Mouse (Mus musculus) MEL (cell line): Measurements from ENCODE around the gene Tsc22d1. TPM values are rescaled to one million over a fixed set of nuclear protein-coding genes. Genes with fewer than 3 reads are reported as not detected.

Source experiments
- DNase-seq: peaks from one replicate; pipeline ENCODE4 v3.0.0; 2011; ENCODE audit warnings: low read depth, low spot score
- H3K27ac ChIP-seq: 2 replicates; pipeline ENCODE4 v1.5.1; 2012; ENCODE audit warnings: low read depth, mild to moderate bottlenecking, control low read depth, low read length, moderate library complexity; ENCODE audit not compliant: control insufficient read depth
- H3K27me3 ChIP-seq, 2 experiments: fragments of 150-350 bp in 1 of 2; sonication (generic) in 1 of 2; 2 replicates each; pipeline ENCODE4 v1.6.1; 2012; ENCODE audit warnings: low read length in 2 of 2, mild to moderate bottlenecking in 2 of 2, improper control_type of control experiment in 1 of 2, moderate library complexity in 1 of 2; ENCODE audit not compliant: insufficient read depth in 2 of 2, control insufficient read depth in 1 of 2
- H3K36me3 ChIP-seq, 2 experiments: 2 replicates each; pipeline ENCODE4 v1.6.1; 2012 to 2014; ENCODE audit warnings: low read length in 2 of 2, improper control_type of control experiment in 1 of 2, inconsistent platforms in 1 of 2, mild to moderate bottlenecking in 1 of 2; ENCODE audit not compliant: insufficient read depth in 2 of 2, control insufficient read depth in 1 of 2
- H3K4me1 ChIP-seq, 2 experiments: fragments of 150-350 bp in 1 of 2; sonication (generic) in 1 of 2; 2 replicates each; pipeline ENCODE4 v1.6.1; 2012; ENCODE audit warnings: low read length in 2 of 2, improper control_type of control experiment in 1 of 2, mild to moderate bottlenecking in 1 of 2; ENCODE audit not compliant: insufficient read depth in 2 of 2, control insufficient read depth in 1 of 2
- H3K4me3 ChIP-seq, 2 experiments: fragments of 150-350 bp in 1 of 2; sonication (generic) in 1 of 2; 2 replicates each; pipeline ENCODE4 v1.5.1; 2012; ENCODE audit warnings: low read depth in 2 of 2, low read length in 2 of 2, mild to moderate bottlenecking in 2 of 2, moderate library complexity in 2 of 2, control low read depth in 1 of 2, improper control_type of control experiment in 1 of 2; ENCODE audit not compliant: control insufficient read depth in 1 of 2, insufficient read depth in 1 of 2
- H3K79me2 ChIP-seq: 2 replicates; pipeline ENCODE4 v1.6.1; 2012; ENCODE audit warnings: mild to moderate bottlenecking, low read length, moderate library complexity; ENCODE audit not compliant: control insufficient read depth, poor library complexity, insufficient read depth
- H3K9ac ChIP-seq: 2 replicates; pipeline ENCODE4 v1.6.1; 2012; ENCODE audit warnings: low read depth, mild to moderate bottlenecking, control low read depth, low read length, moderate library complexity; ENCODE audit not compliant: control insufficient read depth, poor library complexity, severe bottlenecking
- H3K9me3 ChIP-seq: fragments of 150-350 bp; sonication (generic); replicated peaks from 2 replicates; pipeline ENCODE4 v1.6.1; 2012; ENCODE audit warnings: mild to moderate bottlenecking, low read length, improper control_type of control experiment, moderate library complexity; ENCODE audit not compliant: insufficient read depth
- CHD2 ChIP-seq: IDR thresholded peaks from 2 replicates; pipeline ENCODE4 v1.6.1; 2011; ENCODE audit warnings: low read length, improper control_type of control experiment
- CTCF ChIP-seq, 3 experiments: IDR thresholded peaks in 2 of 3; conservative IDR thresholded peaks in 1 of 3; 2 replicates each; pipeline ENCODE4 v1.5.1; 2011 to 2012; ENCODE audit warnings: low read length in 3 of 3, low read depth in 2 of 3, mild to moderate bottlenecking in 2 of 3, improper control_type of control experiment in 1 of 3, inconsistent platforms in 1 of 3, mixed read lengths in 1 of 3, moderate library complexity in 1 of 3; ENCODE audit not compliant: control insufficient read depth in 1 of 3, insufficient read depth in 1 of 3, poor library complexity in 1 of 3, severe bottlenecking in 1 of 3
- E2F4 ChIP-seq: IDR thresholded peaks from 2 replicates; pipeline ENCODE4 v1.6.1; 2011; ENCODE audit warnings: low read depth, low read length, improper control_type of control experiment, borderline replicate concordance
- EP300 ChIP-seq, 2 experiments: IDR thresholded peaks; 2 replicates each; pipeline ENCODE4 v1.6.1; 2011; ENCODE audit warnings: improper control_type of control experiment in 2 of 2, low read length in 2 of 2, low read depth in 1 of 2, mild to moderate bottlenecking in 1 of 2
- ETS1 ChIP-seq: IDR thresholded peaks from 2 replicates; pipeline ENCODE4 v1.6.1; 2012; ENCODE audit warnings: low read depth, mild to moderate bottlenecking, inconsistent platforms, low read length, improper control_type of control experiment, moderate library complexity
- GABPA ChIP-seq: IDR thresholded peaks from 2 replicates; pipeline ENCODE4 v1.6.1; 2012; ENCODE audit warnings: low read depth, mild to moderate bottlenecking, inconsistent platforms, low read length, improper control_type of control experiment, moderate library complexity
- HCFC1 ChIP-seq: IDR thresholded peaks from 2 replicates; pipeline ENCODE4 v1.6.1; 2012; ENCODE audit warnings: low read depth, mild to moderate bottlenecking, inconsistent platforms, low read length, improper control_type of control experiment, moderate library complexity
- JUND ChIP-seq: IDR thresholded peaks from 2 replicates; pipeline ENCODE4 v1.6.1; 2011; ENCODE audit warnings: low read depth, mild to moderate bottlenecking, improper control_type of control experiment, low read length
- MAX ChIP-seq: IDR thresholded peaks from 2 replicates; pipeline ENCODE4 v1.6.1; 2011; ENCODE audit warnings: low read length, improper control_type of control experiment
- MXI1 ChIP-seq: IDR thresholded peaks from 2 replicates; pipeline ENCODE4 v1.6.1; 2011; ENCODE audit warnings: mild to moderate bottlenecking, low read depth, low read length, improper control_type of control experiment
- POLR2A ChIP-seq, 2 experiments: IDR thresholded peaks; 2 replicates each; pipeline ENCODE4 v1.6.1; 2011 to 2012; ENCODE audit warnings: low read length in 2 of 2, mild to moderate bottlenecking in 2 of 2, control low read depth in 1 of 2, improper control_type of control experiment in 1 of 2, low read depth in 1 of 2, moderate library complexity in 1 of 2; ENCODE audit not compliant: control insufficient read depth in 1 of 2, insufficient read depth in 1 of 2, poor library complexity in 1 of 2
- POLR2AphosphoS2 ChIP-seq: IDR thresholded peaks from 2 replicates; pipeline ENCODE4 v1.6.1; 2011; ENCODE audit warnings: low read length, improper control_type of control experiment
- RAD21 ChIP-seq: IDR thresholded peaks from 2 replicates; pipeline ENCODE4 v1.6.1; 2011; ENCODE audit warnings: mild to moderate bottlenecking, low read depth, low read length, improper control_type of control experiment
- RCOR1 ChIP-seq: IDR thresholded peaks from 2 replicates; pipeline ENCODE4 v1.6.1; 2012; ENCODE audit warnings: low read depth, mild to moderate bottlenecking, inconsistent platforms, low read length, improper control_type of control experiment
- TBP ChIP-seq: IDR thresholded peaks from 2 replicates; pipeline ENCODE4 v1.8.0; 2011; ENCODE audit warnings: low read depth, low read length, improper control_type of control experiment
- TCF12 ChIP-seq: IDR thresholded peaks from 2 replicates; pipeline ENCODE4 v1.6.1; 2014; ENCODE audit warnings: low read depth, mild to moderate bottlenecking, inconsistent platforms, low read length, improper control_type of control experiment, moderate library complexity
- UBTF ChIP-seq: IDR thresholded peaks from 2 replicates; pipeline ENCODE4 v1.6.1; 2012; ENCODE audit warnings: low read depth, mild to moderate bottlenecking, inconsistent platforms, low read length, improper control_type of control experiment, moderate library complexity, borderline replicate concordance; ENCODE audit not compliant: insufficient read depth
- USF1 ChIP-seq: IDR thresholded peaks from 2 replicates; pipeline ENCODE4 v1.6.1; 2014; ENCODE audit warnings: low read depth, mild to moderate bottlenecking, inconsistent platforms, low read length, improper control_type of control experiment, moderate library complexity
- USF2 ChIP-seq, 2 experiments: IDR thresholded peaks; 2 replicates each; pipeline ENCODE4 v1.6.1; 2011 to 2012; ENCODE audit warnings: improper control_type of control experiment in 2 of 2, low read length in 2 of 2, borderline replicate concordance in 1 of 2, inconsistent platforms in 1 of 2, low read depth in 1 of 2, mild to moderate bottlenecking in 1 of 2; ENCODE audit not compliant: insufficient read depth in 1 of 2
- ZC3H11A ChIP-seq: IDR thresholded peaks from 2 replicates; pipeline ENCODE4 v1.6.1; 2012; ENCODE audit warnings: low read depth, mild to moderate bottlenecking, inconsistent platforms, low read length, improper control_type of control experiment
- polyA plus RNA-seq, 2 experiments: library from polyadenylated mRNA; stranded (reverse) in 1 of 2; unstranded in 1 of 2; fragments of >175 nt in 1 of 2; fragments of >200 nt in 1 of 2; gene quantifications; 2 replicates each; pipeline versions ENCODE4 v1.2.1 to v1.2.4; 2012; ENCODE audit warnings: low replicate concordance in 2 of 2, low read depth in 1 of 2; ENCODE audit not compliant: insufficient read length in 2 of 2, insufficient read depth in 1 of 2, missing spikeins in 1 of 2
- total RNA-seq: library from RNA; depleted of rRNA; stranded (reverse); fragments of 300-350 nt; gene quantifications from 2 replicates; pipeline ENCODE4 v1.2.3, GENCODE M21; 2012

Gene Tsc22d1
- total and polyA plus RNA-seq, 3 experiments: 7.6 to 15.9 TPM; not detected in 1

- H3K4me1 ChIP-seq: peaks cover 5 to 10% of the 10 kb centered on the region in 2 experiments
- H3K36me3 ChIP-seq: peaks cover 0 to 19% of the 10 kb centered on the region in 2 experiments; a peak in 2 of 4 replicates
- DNase-seq: no peak
- TF ChIP-seq RAD21 (no peak), HCFC1 (no peak), CTCF (IDR thresholded peaks at IDR 0.05 in 2 of 3, conservative IDR thresholded peaks at IDR 0.05 in 1 of 3; ENCODE audit: control insufficient read depth in 1 of 3, insufficient read depth in 1 of 3, low read depth in 2 of 3, low read length in 3 of 3, poor library complexity in 1 of 3, severe bottlenecking in 1 of 3) (no peak), CHD2 (no peak), USF1 (no peak), POLR2A (IDR thresholded peaks at IDR 0.05; ENCODE audit: control insufficient read depth in 1 of 2, insufficient read depth in 1 of 2, low read depth in 1 of 2, low read length in 2 of 2, poor library complexity in 1 of 2) (no peak), JUND (no peak), RCOR1 (no peak)
- H3K9ac ChIP-seq: no peak overlapping the region
- H3K27me3 ChIP-seq: no peaks in the 10 kb centered on the region; a peak in 1 of 4 replicates
- no peaks in the 10 kb centered on the region for H3K79me2 ChIP-seq
- H3K4me3 ChIP-seq: no peak overlapping the region
- no peaks in the 10 kb centered on the region for H3K9me3 ChIP-seq
- H3K27ac ChIP-seq: no peak overlapping the region
Measured at GRCm38 (mm10) chr14:76480507-76480906, 65.7 kb downstream of the Tsc22d1 start.

GRCm38 (mm10) chr14:76483701-76484100 lies 68.9 kb downstream of the Tsc22d1 start:
- Histone ChIP-seq H3K79me2 (no peaks in the 10 kb centered on the region), H3K9me3 (no peaks in the 10 kb centered on the region), H3K4me3 (no peak overlapping the region), H3K9ac (no peak overlapping the region), H3K27me3 (peaks cover 0 to 2% of the 10 kb centered on the region in 2 experiments; a peak in 3 of 4 replicates), H3K27ac (no peak overlapping the region), H3K36me3 (peaks cover 0 to 4% of the 10 kb centered on the region in 2 experiments; a peak in 2 of 4 replicates), H3K4me1 (peaks cover 0 to under 1% of the 10 kb centered on the region in 2 experiments; a peak in 2 of 4 replicates)
- TF ChIP-seq TBP (no peak), JUND (no peak)
- no peak for DNase-seq

- Histone ChIP-seq H3K9me3 (no peaks in the 10 kb centered on the region), H3K27ac (no peak overlapping the region), H3K36me3 (no peaks in the 10 kb centered on the region), H3K79me2 (no peaks in the 10 kb centered on the region), H3K4me3 (no peak overlapping the region), H3K9ac (no peak overlapping the region), H3K27me3 (peaks cover 0 to 7% of the 10 kb centered on the region in 2 experiments), H3K4me1 (no peaks in the 10 kb centered on the region)
- no peak for DNase-seq
- no peak for TF ChIP-seq UBTF
- no peak for TF ChIP-seq USF2 (IDR thresholded peaks at IDR 0.05; ENCODE audit: borderline replicate concordance in 1 of 2, insufficient read depth in 1 of 2, low read depth in 1 of 2, low read length in 2 of 2)
- TF ChIP-seq USF1: no peak
- TF ChIP-seq JUND: no peak
- TF ChIP-seq TBP: no peak
- TF ChIP-seq ETS1: no peak
- no peak for TF ChIP-seq CTCF (IDR thresholded peaks at IDR 0.05 in 2 of 3, conservative IDR thresholded peaks at IDR 0.05 in 1 of 3; ENCODE audit: control insufficient read depth in 1 of 3, insufficient read depth in 1 of 3, low read depth in 2 of 3, low read length in 3 of 3, poor library complexity in 1 of 3, severe bottlenecking in 1 of 3)
- TF ChIP-seq MXI1: no peak
- no peak for TF ChIP-seq RAD21
- no peak for TF ChIP-seq E2F4
- TF ChIP-seq ZC3H11A: no peak
- TF ChIP-seq TCF12: no peak
- TF ChIP-seq POLR2AphosphoS2: no peak
- no peak for TF ChIP-seq GABPA
- TF ChIP-seq MAX: no peak
- TF ChIP-seq EP300 (IDR thresholded peaks at IDR 0.05; ENCODE audit: low read depth in 1 of 2, low read length in 2 of 2): no peak
Measured at GRCm38 (mm10) chr14:76487609-76488008, 72.8 kb downstream of the Tsc22d1 start.
